Mouse (Mus musculus) lung, postnatal 25 days (tissue): ENCODE results near the gene Avpr1b.

ENCODE experiments used
- DNase-seq: peaks from one replicate; pipeline ENCODE4 v3.0.0; 2022; ENCODE audit warnings: low spot score

Avpr1b gene

GRCm38 (mm10) chr1:131598905-131599304 lies at the start of gene Avpr1b:
TSS of gene Avpr1b (plus strand) at chr1:131599239.
- DNase-seq: no peak

- no peak for DNase-seq
These were observed 47.1 kb upstream of the Avpr1b start for GRCm38 (mm10) chr1:131551956-131552355.

DNA sequence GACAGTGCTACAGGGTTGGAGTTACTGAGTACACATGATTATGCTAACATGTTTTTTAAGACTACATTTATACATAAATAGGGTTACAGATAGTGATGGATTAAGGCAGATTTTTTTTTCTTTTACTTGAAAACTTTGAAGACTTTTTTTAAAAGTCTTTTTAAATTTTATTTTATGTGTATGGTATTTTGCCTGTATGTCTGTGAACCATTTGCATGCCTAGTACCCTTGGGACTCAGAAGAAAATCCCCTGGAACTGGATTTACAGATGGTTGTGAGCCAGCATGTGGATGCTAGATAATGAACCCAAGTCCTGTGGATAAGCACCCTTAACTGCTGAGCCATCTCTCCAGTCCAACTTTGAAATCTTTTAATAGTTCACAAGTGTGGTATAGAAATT lies 45.6 kb upstream of the Avpr1b start:
- DNase-seq: no peak

GRCm38 (mm10) chr1:131555042-131555812 lies 43.8 kb upstream of the Avpr1b start:
- peak; percentile 81 for DNase-seq

DNA sequence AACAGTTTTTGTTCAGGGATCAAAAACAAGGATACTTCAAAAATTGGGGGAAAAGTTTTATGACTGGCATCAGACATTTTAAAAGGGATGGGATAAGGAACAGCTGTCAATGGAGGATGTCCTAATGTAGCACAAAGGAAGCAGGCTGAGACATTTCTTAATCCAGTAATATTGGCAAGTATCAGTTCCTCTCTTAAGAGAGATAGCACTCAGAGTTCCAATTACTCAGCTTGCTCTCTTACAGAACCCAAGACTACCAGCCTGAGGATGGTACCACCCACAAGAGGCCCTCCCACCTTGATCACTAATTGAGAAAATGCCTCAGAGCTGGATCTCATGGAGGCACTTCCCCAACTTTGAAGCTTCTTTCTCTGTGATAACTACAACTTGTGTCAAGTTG lies 38.5 kb upstream of the Avpr1b start:
- DNase-seq: no peak

DNA sequence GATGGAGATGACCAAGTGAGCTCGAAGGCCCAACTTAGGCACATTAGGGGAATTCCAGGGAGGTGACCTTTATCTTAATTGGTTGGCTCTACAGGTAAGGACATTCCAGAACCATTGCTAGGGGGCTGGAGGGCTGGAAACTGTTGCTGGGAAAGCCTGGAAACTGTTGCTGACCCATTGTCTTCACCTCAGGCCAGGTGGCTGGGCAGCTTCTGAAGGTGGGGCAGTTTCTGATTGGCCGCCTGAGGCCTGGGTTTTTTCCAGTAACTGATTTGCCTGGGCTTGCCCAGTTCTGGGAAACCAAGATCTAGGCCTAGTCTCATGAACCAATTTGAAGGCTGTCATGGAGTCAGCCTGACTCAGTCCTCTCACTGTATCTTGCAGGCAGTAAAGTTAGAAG lies 37.0 kb upstream of the Avpr1b start:
- DNase-seq: no peak

DNA sequence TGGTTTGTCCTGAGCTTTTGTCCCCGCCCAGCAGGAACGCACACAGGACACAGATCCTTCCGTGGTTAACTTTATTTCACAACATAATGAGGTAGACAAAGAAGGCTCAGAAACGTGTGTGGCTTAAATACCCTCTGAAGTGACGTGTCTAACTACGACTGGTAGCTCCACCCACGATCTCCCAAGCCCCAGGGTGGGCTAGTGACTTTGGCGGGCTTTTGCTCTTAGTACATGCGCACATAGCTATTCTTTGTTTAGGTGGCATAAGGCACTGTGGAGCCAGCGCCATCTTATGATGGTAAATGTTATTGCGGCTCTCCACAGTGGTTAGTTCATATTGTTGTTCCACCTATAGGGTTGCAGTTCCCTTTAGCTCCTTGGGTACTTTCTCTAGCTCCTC lies 33.0 kb upstream of the Avpr1b start:
- peak; percentile 15 for DNase-seq

GRCm38 (mm10) chr1:131569721-131570120 lies 29.3 kb upstream of the Avpr1b start:
- no peak for DNase-seq

GRCm38 (mm10) chr1:131570391-131570790 lies 28.6 kb upstream of the Avpr1b start:
- DNase-seq: no peak

DNA sequence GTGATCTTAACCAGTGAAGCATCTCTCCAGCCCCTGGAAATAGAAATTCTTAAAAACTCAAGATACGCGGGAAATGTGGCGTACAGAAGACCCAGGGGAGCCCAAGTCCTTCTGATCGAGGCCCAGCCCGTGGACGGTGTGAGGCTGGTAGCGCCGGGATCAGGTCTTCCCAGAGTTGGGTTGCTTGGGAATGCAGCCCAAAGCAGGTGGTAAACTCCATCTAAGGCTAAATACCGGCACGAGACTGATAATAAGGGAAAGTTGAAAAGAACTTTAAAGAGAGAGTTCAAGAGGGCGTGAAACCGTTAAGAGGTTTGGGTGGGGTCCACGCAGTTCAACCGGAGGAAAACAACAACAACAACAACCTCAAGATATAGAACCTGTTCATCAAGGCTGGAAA lies 25.3 kb upstream of the Avpr1b start:
- no peak for DNase-seq

GRCm38 (mm10) chr1:131578943-131579680 lies 19.9 kb upstream of the Avpr1b start:
- DNase-seq: no peak

DNA sequence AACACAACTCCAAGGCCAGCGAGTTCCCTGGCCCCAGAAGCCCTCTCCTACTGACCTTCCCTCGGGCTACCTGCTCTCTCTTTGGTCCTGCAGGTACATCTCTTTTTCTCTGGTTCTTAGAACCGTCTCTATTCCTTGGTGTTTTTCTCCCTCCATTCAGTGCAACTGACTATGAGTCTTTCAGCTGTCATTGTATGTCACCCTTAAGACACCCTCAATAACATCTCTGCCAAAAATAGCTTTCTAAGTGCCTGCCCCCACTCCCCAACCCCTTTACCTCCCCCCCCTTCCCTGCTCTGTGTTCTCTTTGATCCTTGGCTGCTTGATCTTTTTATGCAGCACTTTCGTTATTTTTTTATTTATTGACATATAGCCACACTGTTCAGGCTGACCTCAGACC lies 18.6 kb upstream of the Avpr1b start:
- no peak for DNase-seq

DNA sequence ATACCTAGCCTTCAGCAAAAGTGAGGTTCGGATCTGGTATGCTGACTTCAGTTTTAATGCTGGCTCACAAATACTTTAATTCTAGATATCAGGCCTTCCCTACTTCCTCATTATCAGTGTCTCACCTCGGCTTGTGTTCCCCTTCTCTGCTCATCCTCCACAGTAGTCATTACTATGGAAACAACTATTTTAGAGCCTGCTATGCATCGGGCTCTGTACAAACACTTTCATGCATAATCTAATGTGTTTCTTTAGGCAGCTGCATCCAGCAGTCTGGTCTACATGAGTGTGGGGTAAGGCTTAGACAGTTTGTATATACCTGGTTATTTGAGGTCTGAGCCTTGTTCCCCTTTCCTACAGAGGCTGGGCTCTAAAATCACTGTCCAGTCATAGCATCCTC lies 15.4 kb upstream of the Avpr1b start:
- no peak for DNase-seq

DNA sequence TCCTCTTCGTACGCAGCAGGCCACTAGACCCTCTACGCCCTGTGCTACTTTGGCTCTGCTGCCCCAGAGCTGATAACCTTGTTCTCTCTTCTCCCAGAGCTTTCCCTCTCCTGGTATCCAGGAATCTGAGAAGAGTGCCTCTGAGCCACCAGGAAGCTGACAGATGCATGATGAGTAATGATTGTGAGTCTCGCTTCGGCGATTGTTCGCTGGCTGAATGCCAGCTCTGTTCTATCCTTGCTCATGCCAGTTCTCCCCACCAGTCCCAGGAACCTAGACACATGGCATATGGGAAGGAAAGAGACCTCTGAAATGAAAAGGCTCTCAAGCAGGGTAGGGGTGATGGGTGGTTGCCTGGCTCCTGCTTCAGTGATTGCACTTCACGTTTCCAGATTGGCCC lies 12.2 kb upstream of the Avpr1b start:
- DNase-seq: no peak

DNA sequence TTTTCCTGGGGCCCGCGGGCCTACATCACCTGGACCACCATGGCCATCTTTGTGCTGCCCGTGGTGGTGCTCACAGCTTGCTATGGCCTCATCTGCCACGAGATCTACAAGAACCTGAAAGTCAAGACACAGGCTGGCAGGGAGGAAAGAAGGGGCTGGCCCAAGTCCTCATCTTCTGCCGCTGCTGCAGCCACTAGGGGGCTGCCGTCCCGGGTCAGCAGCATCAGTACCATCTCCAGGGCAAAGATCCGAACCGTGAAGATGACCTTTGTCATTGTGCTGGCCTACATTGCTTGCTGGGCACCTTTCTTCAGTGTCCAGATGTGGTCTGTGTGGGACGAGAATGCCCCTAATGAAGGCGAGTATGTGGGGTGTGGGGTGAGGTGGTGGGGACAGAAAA lies 1.3 kb downstream of the Avpr1b start:
- no peak for DNase-seq

DNA sequence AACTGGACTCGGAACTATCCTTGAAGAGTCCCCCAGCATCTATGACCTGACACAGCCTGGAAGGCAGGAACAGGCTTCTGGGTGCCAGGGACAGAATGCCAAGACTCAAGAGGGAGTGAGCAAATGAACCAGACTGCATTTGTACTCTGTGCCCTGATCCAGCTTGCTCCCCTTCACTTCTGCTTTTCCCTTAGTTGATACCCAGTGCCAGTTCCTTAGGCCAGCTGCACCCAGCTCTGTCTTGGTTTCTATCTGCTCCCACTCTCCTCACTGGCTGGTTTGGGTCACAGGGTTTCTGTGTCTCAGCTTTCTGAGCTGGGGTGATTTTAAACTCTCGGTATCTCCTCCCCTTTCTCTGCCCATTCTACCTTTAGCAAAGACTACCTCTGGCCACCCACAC lies 7.7 kb downstream of the Avpr1b start:
- DNase-seq: no peak

- peak; percentile 12 for DNase-seq
These were observed 13.6 kb downstream of the Avpr1b start for GRCm38 (mm10) chr1:131612556-131613155.

DNA sequence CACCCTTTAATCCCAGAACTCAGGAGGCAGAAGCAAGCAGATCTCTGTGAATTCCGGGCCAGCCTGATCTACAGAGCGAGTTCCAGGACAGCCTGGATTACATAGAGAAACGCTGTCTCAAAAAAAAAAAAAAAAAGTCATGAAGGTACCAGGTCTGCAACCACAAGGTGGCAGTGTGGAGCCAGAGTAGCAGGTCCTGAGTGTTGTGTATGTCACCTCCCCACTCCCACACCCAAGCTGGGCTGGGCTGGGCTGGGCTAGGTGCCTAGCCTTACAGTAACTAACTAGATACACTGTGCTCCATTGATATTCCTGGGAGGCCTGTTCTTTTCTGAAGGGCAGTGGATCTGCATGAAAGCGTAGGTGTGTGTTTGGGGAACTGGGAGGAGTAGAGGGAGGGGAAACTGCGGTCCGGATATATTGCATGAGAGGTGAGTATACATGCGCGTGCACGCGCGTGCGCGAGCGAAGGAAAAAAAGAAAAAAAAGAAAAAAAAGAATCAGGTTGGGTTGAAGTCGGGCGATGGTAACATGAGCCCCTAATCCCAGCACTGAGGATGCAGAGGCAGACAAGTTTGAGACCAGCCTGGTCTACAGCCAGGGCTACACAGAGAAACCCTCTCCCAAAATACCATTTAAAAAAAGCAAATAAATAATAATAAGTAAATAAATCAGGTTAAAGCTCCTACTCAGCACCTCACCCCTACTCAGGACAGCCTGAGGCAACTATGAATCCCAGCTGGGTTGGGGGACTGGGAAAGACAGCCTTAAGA lies 14.5 kb downstream of the Avpr1b start:
- peak; percentile 78 for DNase-seq

DNA sequence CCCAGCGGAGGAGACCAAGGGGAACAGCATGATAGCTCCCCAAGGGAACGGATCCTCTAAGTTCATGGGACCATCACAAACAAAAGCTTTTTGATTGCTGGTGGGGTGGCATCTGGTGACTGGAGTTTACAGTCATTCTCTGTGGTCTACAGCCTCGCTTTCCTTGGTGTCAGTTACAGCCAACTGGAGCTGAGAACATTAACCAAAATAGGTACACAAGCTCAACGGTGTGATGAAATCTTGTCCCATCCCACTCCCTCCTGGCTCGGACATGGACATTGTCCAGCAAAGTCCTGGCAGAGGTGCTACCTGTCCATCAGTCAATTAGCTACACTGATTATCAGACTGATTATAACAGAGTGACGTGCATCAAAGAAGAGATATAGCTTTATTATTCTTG lies 15.6 kb downstream of the Avpr1b start:
- no peak for DNase-seq

- no peak for DNase-seq
These were observed 17.1 kb downstream of the Avpr1b start for GRCm38 (mm10) chr1:131616131-131616530.

DNA sequence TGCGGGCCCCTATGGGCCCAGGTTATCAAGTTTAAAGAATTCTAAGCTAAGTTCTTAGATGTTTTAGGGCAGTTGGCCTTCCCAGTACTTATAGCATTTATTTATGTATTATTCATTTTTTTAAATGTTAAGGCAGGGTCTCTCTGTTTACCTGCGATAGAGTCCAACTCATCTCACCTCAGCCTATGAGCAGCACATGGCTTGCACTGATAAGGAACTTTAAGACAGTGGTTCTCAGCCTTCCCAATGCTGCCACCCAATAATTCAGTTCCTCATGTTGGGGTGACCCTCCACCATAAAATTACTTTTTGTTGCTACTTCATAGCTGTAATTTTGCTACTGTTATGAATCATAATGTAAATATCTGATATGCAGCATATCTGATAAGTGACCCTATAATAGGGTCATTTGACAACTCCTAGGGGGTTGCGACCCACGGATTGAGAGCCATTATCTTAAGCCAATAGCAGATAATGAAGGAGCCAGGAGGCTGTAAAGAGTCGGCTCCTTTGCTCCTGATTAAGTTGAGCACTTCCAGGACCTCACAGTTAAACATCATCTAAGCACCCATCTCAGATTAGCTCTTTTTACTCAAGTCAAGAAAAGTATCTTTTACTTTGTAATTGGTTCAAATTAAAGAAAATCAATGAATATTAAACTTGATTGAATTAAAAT lies 17.6 kb downstream of the Avpr1b start:
- DNase-seq: no peak

- DNase-seq: no peak
These were observed 19.5 kb downstream of the Avpr1b start for GRCm38 (mm10) chr1:131618576-131618975.
